Mouse (Mus musculus): ENCODE measurements around the gene Cnn1. TPM values are rescaled to one million over a fixed set of nuclear protein-coding genes. Genes with fewer than 3 reads are reported as not detected.

Cnn1 gene
- total RNA-seq (2021), result 0.56 and 7.1 TPM in 2 replicates
- long read RNA-seq, experiment 1, result 0 reads
- long read RNA-seq, experiment 2, partial matches to known transcripts, result 0 of 1 reads
- long read RNA-seq, experiment 2, other reads (novel, unspliced or antisense), result 0 of 1 reads

DNA sequence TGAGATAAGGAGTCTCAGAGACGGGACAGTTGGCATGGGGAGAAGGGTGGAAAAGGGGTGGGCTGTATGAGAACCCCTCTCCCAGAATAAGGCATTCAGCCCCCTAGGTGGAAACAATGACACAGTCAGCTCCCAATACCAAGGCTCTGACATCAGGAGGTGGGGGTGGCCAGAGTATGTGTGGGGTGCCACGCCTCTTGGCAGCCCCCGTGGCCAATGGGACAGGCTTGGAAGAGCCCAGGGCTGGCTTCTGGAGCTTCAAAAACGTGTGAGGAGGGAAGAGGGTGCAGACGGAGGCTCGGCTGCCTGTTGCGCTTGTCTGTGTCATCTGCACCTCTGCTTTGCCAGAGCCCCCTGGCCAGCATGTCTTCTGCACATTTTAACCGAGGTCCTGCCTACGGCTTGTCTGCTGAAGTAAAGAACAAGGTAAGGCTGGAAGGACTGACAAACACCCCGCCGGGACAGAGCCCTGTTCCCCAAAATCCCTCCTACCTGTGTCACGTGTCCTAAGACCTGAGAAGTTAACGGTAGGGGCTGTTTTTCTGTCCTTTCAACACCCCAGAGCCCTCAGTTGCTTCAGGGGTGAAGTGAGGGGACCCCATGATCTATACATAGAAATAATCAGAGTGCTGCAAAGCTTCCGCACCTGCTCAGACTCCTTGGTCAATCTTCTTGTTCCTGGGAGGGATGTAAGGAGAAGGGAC is at the start of gene Cnn1:
Cnn1 (plus strand) TSS at position 224 of the 704 bp plus-strand sequence.
- DNase-seq, result peak; percentile 58

DNA sequence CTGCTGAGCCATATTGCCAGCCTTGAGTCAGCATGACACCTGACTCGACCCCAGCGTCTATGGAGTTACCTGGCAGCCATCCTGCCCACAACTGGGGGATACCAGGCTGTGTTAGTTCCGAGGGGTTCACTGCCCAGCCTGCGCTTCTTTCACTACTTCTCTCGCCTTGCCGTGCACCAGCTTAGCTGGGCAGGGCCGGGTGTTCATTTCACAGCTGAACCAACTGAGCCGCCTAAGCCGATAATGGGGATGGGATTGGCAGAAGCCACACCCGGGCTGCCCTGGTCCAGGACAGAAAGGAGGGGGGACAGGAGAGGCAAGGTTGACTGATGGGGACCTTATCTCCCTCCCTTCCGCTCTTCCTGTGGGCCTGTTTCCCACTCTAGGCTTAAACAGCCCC is 49.7 kb upstream of the Cnn1 start:
- no peak for DNase-seq

DNA sequence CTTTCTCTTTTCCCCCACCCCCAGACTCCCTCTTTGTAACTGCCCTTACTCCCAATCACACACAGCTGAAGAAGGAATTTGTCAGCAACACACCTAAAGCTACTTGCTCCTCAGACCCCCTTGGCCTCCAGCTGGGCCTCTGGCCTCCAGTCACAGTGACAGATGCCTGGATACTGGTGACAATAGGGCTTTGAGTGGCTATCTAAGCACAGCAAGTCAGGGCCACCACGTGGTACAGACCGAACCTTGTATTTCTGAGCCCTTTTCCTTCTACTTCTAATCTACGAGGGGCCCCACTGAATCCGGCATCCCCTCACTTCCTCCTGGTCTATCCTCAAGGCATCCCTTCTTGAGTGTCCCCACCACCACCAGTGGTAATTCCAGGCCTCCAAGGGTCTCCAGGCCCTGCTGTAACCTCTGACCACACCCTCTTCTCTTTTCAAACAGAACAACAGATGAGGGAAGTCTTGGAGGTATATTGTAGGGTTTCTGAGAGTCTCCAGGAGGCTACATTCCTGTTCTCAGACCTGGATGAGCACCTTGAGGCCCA is 49.2 kb upstream of the Cnn1 start:
- no peak for DNase-seq

DNA sequence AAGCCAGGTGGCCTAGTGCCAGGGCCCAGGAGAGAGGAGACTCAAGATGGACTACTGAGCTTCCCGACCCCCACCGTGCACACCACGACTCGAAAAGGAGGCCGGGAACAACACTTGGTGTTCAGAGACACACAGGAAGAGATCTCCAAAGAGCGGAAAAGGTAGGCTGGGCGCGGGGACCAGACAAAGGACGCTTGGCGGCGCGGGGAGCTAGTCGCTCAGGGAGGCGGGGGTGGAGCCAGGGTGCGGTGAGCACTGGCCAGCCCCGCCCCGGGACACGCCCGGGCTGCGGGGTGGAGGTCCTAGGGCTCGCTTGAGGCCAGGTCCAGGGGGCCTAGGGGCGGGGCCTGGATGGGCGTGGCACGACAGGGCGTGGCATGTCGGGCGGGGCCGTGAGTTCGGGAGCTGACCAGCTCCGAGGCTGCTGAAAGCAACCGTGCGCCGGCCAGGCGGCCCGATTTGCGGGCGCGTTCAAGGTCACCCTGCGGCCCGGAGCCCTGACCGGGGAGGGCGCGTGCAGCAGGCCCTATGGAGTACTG is 48.6 kb upstream of the Cnn1 start:
- peak; percentile 80 for DNase-seq

DNA sequence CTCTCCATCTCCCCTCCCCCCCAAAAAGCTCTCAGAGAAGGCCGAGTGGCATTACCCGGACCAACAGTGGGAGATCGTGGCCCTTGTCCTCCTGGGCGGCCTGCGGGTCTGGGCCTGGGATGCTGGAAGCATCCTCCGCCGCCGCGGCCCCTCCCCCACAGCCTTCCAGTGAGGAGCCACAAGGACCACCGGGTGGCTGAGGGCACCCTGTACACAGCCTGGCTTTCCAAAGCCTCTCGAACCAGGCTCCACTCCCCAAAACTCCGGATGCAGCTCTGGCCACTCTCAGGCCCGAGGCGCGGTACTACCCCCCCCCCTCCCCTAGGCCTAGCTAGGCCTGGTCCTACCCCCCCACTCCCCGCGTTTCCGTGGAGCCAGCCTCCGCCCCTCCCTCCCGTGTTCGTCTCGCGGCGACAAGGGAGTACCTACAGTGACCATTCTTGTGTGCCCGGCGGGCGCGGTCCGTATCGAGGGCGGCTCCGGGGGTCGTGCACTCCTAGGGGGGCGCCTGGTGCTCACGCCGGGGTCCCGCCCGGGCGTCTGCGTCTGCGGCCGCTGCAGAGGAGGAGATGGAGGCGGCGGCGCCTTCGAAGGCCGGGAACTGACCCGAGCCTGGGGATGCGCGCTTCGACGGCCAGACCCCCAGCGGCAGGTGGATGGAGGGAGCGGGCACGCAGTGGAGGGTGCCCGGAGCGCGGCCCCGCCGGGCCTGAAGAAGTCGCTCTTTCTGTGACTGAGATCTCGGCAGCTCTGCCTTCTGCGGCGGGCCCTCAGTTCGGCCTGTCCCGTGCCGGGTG is 47.7 kb upstream of the Cnn1 start:
- peak; percentile 35 for DNase-seq

DNA sequence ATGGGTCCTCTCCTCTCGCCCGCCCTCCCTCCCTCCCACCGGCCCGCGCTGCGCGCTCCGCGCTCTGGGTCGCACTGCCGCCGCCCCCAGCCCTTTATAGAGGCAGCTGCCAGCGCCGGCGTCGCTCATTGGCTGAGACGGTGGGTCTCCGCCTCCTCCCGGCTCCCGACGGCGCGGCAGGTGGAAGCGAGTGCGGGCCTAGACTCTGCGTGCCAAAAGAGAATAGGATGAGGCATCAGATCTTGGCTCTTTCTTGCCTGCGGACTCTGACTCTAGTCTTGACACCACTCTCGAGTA is 47.1 kb upstream of the Cnn1 start, which contains the start of gene Elavl3:
Elavl3 (minus strand) TSS at position 66 of the 297 bp plus-strand sequence.
- no peak for DNase-seq

DNA sequence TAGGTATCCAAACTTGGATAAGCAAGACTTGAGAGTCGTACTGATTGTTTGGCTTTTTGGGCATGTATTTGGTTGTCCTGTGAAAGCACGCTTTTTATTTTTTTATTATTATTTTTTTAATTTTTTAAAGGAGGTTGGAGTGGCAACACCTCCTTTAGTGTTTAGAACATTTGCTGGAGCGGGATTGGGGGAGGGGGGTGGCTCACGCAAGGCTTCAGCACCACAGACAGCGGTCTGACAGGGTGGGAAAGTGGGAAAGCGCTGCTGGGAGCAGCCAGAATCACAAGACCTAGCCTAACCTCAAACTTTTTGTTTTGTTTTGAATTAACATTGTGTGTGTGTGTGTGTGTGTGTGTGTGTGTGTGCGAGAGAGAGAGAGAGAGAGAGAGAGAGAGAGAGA is 45.4 kb upstream of the Cnn1 start:
- DNase-seq, result peak; percentile 28

DNA sequence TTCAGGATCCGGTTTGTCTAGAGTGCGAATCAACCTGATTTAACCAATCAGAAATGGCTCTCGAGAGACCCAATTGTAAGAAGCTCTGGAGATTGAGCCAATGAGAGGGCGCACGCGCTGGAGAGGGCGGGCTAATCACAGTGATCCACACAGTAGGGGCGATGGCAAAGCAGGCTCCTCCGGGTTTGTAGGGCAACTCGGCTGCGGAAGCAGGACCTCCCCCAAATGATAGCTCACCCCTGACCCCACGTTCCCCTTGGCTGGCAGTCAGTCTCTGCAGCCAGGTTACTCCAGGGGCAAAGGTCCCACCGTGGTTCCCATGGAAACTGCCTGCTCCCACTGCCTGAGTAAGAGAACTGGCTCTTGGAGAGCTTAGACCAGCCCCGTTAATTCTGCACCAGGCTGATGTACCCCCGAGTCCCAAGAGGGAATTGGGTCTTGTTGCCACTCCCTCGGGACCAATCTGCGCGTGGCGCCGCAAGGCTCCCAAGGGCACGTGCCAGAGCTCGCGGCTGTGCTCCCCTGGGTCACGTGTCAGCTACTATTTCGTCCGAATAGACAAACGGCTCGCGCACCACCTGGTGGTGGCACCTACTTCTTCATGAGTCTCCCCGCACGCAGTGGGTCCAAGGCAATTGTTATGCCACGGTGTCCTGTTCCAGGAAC is 44.5 kb upstream of the Cnn1 start:
- peak; percentile 89 for DNase-seq

DNA sequence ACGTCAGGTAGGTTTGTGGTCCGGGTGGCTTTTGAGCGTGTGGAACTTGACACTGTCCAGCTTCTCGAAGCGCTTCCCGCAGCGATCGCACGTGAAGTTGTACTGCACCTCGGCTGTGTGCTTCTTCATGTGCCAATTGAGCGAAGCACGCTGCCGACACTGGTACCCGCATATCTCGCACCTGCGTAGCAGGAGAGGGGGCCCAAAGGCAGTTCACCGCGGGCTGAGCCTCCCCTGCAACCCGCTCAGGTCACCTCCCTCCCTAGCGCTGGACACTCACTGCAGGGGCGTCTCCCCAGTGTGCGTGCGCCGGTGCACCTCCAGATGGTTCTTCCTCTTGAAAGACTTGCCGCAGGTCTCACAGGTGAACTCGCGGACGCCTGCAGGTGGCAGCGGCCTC is 43.3 kb upstream of the Cnn1 start:
- no peak for DNase-seq

DNA sequence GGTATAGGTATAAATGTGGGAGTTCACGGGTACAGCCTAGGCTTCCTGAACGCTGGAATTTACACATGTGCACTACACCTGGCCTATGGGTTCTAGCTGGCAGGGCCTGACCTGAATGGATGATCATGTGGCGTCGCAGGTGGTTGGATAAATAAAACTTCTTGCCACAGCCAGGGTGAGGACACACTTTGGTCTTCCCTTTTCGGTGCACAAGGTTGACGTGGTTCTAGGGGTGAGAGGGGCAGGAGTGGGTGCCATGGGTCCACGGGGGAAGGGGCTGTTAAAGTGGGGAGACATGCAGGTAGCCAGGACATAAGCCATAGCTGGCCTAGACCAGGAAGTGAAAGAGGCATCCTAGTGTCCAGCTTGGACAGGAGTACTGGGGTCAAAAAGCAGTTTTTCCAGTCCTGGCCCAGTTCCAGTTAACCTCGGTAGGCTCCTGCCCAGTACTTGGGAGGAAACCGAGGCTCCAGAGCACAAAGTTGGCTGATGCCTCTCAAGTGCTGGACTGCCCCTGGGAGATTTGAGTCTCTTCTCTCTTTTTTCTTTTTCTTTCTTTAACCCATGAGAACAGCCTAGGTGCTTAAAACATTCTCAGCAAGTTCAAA is 42.6 kb upstream of the Cnn1 start:
- no peak for DNase-seq

DNA sequence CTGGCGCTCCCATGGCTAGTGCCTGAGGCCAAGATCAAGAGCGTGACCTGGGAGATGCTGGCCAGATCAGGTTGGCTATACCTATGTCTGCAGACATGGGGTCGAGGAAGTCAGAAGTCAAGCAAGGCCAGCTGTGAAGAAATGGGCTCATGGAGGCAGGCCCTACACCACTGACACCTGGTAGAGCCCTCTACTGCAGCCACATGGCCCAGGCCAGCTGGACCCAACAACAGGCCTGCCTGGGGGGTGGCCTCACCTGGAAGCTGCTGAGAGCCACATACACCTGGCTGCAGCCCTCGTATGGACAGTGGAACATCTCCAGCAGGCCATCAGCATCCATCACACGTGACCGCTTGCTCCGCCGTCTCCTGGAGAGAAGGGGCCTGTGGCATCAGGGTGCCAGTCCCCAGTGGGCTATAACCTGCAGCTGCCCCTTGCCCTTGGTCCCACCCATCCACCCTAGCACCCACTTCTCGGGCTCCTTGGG is 41.9 kb upstream of the Cnn1 start:
- DNase-seq, result no peak

DNA sequence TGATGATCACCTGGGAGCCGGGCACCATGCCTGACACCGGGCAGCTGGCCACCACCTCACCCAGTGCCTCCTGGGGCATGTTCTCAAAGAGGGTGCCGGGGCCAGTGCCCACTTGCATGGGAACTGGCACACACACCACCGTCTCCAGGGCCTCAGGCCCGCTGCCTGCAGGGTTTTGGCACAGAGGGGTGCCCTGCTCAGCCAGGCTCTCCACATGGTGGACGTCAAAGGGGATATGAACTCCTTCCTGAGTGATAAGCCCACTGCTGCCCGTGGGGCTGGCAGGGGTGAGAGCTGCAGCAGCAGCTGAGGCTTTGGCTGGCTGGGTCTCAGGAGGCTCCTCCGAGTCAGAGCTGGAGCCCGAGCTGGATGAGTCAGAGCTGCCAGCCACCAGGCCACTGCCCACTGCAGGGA is 41.0 kb upstream of the Cnn1 start:
- peak; percentile 64 for DNase-seq

DNA sequence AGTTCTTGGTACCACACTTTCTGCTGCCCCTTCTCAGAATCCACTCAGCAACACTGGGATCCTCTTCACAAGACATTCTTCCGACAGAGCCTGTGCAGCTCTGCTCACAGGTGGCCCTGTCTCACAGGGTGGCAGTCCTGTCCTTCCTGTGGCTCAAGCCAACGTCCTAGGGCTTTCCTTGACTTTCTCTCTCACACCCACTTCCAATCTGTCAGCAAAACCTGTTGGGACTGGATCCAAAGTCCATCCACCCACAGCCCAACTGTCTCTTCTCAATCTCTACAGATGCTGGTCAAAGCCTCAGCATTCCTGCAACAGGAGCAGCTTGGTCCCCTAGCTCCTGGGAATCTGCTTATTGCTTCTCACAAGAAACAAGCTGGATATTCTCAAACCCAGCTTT is 37.7 kb upstream of the Cnn1 start:
- DNase-seq, result no peak

DNA sequence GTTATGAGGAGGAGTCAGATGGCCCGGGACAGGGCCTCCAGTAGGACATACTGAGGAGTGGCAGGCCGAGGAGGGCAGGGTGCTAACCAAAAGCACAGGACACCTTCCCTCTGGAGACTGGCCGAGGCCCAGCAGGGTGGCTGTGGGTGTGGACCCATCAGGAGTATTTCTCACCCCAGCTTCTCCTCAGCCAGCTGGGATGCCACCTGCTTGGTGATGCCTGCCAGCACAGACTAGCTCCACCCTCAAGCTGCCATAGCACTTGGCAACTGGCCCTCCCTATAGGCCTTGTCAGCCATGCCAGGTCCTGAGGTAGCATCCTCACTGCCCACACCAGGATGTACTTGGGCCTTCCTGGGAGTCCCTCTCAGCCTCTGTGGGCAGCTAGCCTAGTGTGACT is 34.7 kb upstream of the Cnn1 start:
- DNase-seq, result no peak

DNA sequence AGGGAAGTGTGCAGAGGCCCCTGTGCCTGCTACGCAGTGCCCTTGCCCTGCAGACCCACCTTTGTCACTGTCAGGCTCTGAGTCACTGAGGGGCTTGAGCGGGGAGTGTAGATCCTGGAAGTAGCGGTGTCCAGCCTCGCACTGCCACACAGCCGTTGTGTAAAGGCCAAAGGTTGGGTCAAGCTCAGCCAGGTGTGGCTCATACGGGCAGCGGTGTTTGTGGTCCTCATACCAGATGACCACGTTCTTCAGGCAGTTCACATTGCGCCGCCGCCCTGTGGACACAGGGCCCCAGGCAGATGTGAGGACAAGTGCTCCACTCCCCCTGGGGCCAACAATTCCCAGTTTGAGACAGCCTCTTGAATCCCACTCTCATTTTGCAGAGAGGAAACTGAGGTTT is 33.4 kb upstream of the Cnn1 start:
- DNase-seq, result no peak

DNA sequence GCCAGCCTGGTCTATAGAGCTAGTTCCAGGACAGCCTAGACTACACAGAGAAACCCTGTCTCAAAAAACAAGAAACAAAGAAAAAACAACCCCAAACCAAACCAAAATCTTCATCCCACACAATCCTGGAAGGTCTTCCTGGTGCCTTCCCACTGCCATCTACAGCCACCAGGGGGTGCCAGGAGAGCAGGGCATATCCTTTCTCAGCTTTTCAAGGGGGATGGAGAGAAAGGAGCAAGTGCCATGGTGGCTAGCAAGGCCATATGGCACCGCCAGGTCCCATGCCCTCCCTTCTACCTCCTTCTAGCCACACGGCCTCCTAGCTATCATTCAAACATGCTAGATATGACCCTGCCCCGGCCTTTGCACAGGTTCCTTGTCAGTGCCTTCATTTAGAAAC is 32.6 kb upstream of the Cnn1 start:
- DNase-seq, result peak; percentile 84

DNA sequence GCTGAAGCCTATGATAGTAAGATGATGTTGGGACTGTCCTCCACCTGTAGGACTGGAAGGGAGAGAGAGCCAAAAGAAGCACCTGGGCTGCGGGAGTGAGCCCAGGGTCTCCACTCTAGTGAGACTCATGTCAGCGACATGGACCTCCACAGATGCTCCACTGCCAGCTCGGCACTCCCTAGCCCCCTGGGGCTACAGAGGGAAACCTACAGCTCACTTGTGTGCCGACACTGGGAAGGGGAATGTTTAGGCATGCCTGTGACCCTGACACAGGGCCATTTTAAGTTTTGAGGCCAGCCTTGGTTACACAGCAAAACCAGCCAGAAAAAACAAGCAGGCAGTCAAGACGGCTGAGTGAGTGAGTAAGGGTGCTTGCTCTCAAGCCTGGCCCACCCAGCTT is 31.8 kb upstream of the Cnn1 start:
- DNase-seq, result no peak

DNA sequence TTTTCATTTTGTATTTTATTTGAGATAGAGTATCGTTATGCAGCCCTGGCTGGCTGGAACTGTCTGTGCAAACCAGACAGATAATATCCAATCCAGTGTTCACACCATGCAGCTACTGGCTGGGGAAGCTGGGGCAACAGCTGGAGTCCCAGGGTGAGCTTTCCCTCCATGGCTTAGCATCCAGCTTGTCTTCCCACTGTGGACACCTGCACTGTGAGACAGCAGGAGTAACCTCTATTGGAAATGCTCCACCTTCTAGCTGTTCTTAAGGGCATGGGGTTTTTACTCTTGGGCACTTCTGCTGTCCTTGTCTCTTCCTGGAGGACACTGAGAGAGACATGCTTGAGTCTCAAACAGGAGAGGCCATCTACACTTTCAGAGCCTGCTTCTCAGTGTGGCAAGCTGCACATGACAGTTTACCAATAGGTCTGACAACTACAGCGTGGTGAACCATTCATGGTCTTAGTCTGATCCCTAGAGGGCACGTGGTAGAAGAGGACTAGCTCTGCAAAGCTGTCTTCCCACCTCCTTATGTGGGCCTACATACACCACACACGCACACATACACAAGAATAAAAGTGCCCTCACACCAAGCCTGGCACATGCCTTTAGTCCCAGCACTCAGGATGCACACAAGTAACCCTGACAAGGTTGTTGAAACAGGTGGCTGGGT is 29.0 kb upstream of the Cnn1 start:
- DNase-seq, result no peak

DNA sequence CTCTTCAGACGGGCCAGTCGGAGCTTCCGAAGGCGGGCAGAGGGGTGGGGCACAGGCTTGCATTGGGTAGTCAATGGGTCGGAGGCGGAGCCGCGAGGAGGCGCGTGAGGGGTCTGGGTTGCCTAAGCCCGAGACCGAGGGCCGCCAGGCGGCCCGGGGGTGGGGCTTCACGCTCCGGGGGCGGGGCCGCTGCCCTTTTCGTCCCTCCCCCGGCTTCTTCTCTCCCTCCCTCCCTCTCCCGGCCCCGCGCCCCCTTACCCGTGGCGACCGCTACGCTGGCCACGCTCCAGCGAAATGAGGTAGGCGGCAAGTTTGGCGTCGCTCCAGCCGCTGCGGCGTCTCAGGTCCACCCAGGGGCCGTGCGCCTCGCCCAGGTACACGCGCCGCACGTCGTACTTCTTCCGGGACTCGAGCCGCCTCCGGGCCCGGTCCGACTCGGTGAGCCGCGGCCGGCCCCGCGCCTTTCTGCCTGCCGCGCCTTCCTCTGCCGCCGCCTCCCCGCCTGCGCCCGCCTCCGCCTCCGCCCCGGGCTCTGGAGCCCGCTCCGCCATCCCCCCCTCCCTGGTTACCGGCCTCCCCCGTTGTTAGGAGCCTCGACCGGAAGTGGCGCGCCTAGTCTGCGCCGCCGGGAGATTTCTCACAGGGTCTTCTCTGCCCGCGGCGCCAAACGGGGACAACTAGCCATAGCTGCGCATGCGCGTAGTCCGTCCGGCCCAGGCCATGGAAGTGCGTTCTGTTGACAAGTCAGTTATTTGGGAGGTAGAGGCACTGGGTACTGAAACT is 28.0 kb upstream of the Cnn1 start, which contains the start of the genes Gm49318 and Zfp653:
Gm49318 (minus strand) TSS at position 469 of the 783 bp plus-strand sequence.
Zfp653 (minus strand) TSS at position 586 of the 783 bp plus-strand sequence.
- peak; percentile 98 for DNase-seq

DNA sequence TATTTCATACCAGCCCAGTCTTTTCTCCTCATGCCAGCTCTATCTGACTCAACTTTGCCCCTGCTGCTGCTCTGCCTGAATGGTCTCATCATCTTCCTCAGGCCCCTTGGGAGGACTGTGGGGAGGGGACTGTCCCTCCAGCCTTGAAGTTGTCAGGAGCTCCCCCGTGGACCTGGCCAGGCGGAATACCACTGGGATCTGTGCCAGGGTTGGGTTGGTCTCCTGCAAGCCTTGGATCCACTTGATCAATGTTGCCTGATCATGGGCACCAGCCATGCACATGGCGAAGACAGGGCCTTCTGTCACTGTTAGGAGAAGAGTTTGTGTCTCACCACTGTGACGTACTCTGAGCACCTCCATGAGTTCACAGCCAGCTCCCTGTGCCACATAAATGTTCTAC is 26.7 kb upstream of the Cnn1 start:
- DNase-seq, result no peak
